Mouse (Mus musculus) C2C12 (cell line): ENCODE results near the gene Hadhb. TPM values are rescaled to one million over a fixed set of nuclear protein-coding genes. Genes with fewer than 3 reads are reported as not detected.

Experiments
- H3K27me3 ChIP-seq: one replicate; pipeline ENCODE4 v1.6.1; 2011; ENCODE audit not compliant: control insufficient read depth, insufficient read depth, insufficient read length
- H3K36me3 ChIP-seq: one replicate; pipeline ENCODE4 v1.6.1; 2011; ENCODE audit not compliant: control insufficient read depth, insufficient read depth
- H3K4me3 ChIP-seq: one replicate; pipeline ENCODE4 v1.5.1; 2011; ENCODE audit warnings: mild to moderate bottlenecking, control low read depth; ENCODE audit not compliant: poor library complexity, insufficient read depth, severe bottlenecking
- H3K79me2 ChIP-seq: one replicate; pipeline ENCODE4 v1.6.1; 2011; ENCODE audit not compliant: control insufficient read depth, insufficient read depth
- H3K79me3 ChIP-seq: one replicate; pipeline ENCODE4 v1.6.1; 2011; ENCODE audit warnings: low read depth, control low read depth
- H3ac ChIP-seq: one replicate; pipeline ENCODE3; 2011; ENCODE audit warnings: low read depth; ENCODE audit not compliant: control insufficient read depth, insufficient read length
- CEBPB ChIP-seq: IDR thresholded peaks from one replicate; pipeline ENCODE4 v1.6.1; 2011; ENCODE audit warnings: low read depth, mild to moderate bottlenecking, control low read depth, moderate library complexity
- CTCF ChIP-seq: IDR thresholded peaks from one replicate; pipeline ENCODE4 v1.5.1; 2011; ENCODE audit not compliant: control insufficient read depth, insufficient read depth, insufficient read length
- FOSL1 ChIP-seq: IDR thresholded peaks from one replicate; pipeline ENCODE4 v1.8.0; 2011; ENCODE audit warnings: mild to moderate bottlenecking, low read length; ENCODE audit not compliant: poor library complexity, insufficient read depth, severe bottlenecking
- MAX ChIP-seq: IDR thresholded peaks from one replicate; pipeline ENCODE4 v1.6.1; 2011; ENCODE audit warnings: mild to moderate bottlenecking, control low read depth
- MYOD1 ChIP-seq: IDR thresholded peaks from one replicate; pipeline ENCODE4 v1.6.1; 2011; ENCODE audit warnings: low read depth; ENCODE audit not compliant: control insufficient read depth, insufficient read length
- MYOG ChIP-seq: IDR thresholded peaks from one replicate; pipeline ENCODE4 v1.6.1; 2011; ENCODE audit not compliant: control insufficient read depth, insufficient read length; ENCODE audit errors: extremely low read depth
- USF1 ChIP-seq: IDR thresholded peaks from one replicate; pipeline ENCODE4 v1.6.1; 2011; ENCODE audit warnings: low read depth, mild to moderate bottlenecking, control low read depth, moderate library complexity
- polyA plus RNA-seq: library from polyadenylated mRNA; unstranded; fragments of >200 nt; fragmentation: generic; extraction: Trizol; gene quantifications from one replicate; pipeline ENCODE4 v1.2.1, GENCODE M21; 2012; ENCODE audit warnings: missing spikeins

The Hadhb gene
- polyA plus RNA-seq, 1 experiment: 43.2 TPM

DNA sequence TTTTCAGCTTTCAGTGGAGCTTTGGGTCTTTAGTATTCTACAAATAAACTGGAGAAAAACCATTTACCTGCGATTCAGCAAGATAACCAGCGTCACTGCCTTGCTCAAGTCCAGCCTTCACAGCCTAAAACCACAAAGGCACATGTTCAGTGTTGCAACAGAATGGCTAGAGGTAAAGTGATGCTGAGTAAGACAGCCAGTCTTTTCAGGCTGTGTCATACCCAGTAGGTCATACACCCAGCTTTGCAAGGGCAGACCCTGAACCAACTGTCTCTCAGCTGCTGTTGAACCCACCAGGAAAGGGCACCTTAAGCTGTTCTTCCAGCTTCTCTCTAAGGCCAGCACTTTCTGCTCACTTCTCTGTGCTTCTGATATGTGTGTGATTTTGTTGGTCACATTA, 22.9 kb upstream of the Hadhb start:
- TF ChIP-seq CEBPB (no peak), MAX (no peak), MYOD1 (no peak), MYOG (no peak), CTCF (no peak), FOSL1 (no peak), USF1 (no peak)
- Histone ChIP-seq H3K79me2 (no peaks in the 10 kb centered on the region), H3K27me3 (no peaks in the 10 kb centered on the region), H3K4me3 (no peak overlapping the region), H3ac (no peak overlapping the region), H3K79me3 (no peaks in the 10 kb centered on the region), H3K36me3 (peaks cover 49% of the 10 kb centered on the region)

DNA sequence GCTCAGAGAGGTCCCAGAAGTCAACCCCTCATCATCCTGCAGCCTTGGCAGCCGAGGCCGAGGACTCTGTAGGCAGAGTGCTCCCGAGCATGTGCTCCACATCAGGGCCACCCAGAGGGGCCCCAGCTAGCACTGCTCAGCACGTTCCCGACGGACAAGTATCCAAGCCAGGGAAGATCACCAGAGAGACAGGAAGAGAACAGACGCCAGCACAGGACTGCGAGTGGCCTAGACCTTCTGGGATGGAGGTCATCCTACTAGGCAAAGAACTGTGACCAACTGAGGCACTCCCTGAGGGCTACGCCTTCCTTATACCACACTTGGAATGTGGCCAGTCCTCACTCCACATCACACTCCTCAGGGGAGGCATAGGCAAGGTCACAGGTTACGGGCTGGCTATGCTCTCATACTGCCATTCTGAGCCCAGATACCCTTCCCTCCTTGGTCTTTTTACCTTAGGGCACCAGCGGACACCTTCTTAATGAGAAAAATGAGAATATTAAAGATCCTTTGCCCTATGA, 19.3 kb upstream of the Hadhb start:
- H3ac ChIP-seq: no peak overlapping the region
- no peak overlapping the region for H3K4me3 ChIP-seq
- peaks cover 63% of the 10 kb centered on the region for H3K36me3 ChIP-seq
- TF ChIP-seq MAX (no peak), MYOG (no peak), MYOD1 (no peak), CEBPB (no peak), FOSL1 (no peak), USF1 (no peak), CTCF (no peak)
- no peaks in the 10 kb centered on the region for H3K79me2 ChIP-seq
- H3K27me3 ChIP-seq: no peaks in the 10 kb centered on the region
- no peaks in the 10 kb centered on the region for H3K79me3 ChIP-seq

DNA sequence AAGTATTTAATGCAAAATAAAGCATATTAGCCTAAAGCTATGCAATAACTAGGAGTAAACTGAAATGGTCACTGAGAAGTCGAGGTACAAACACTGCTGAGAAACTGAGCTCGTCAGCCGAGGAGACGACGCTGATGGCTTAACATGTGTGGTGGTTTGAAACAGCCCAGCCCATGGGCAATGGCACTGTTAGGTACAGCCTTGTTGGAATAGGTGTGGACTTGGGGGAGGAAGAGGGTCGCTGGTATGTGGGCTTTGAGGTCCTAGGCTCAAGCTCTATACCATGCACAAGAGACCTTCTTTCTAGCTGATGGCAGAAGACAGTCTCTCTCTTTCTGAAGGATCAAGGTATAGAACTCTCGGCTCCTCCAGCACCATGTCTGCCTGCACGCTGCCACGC, 17.8 kb upstream of the Hadhb start:
- H3K36me3 ChIP-seq: peaks cover 63% of the 10 kb centered on the region

DNA sequence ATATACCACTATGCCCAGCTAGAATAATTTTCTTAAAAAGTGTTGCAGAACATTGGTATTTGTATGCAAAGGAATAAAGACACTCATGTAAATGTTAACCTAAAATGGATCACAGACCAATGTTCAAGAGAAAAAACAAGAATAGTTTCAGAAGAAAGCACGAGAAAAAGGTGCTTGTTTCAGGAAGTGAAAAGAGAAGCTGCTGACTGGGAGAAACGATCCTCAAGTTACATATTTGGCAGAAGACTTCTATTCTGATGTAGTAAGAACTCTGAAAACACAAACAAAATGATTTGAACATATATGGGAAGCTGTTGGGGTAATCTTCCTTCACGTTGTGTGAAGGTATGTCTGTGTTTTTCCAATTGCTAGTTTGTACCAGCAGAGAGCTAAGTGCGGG, 16.9 kb upstream of the Hadhb start:
- no peak overlapping the region for H3ac ChIP-seq
- H3K36me3 ChIP-seq: peaks cover 68% of the 10 kb centered on the region
- no peaks in the 10 kb centered on the region for H3K79me2 ChIP-seq
- no peak overlapping the region for H3K4me3 ChIP-seq
- no peak for TF ChIP-seq MYOD1
- TF ChIP-seq MYOG: no peak
- no peak for TF ChIP-seq CEBPB
- TF ChIP-seq MAX: no peak
- no peak for TF ChIP-seq CTCF
- TF ChIP-seq FOSL1: no peak
- no peak for TF ChIP-seq USF1
- H3K27me3 ChIP-seq: no peaks in the 10 kb centered on the region
- H3K79me3 ChIP-seq: no peaks in the 10 kb centered on the region

More for the DNA sequence above, 17.8 kb upstream of the Hadhb start:
- no peak overlapping the region for H3K4me3 ChIP-seq
- no peaks in the 10 kb centered on the region for H3K27me3 ChIP-seq
- H3ac ChIP-seq: no peak overlapping the region
- H3K79me2 ChIP-seq: no peaks in the 10 kb centered on the region
- TF ChIP-seq USF1 (no peak), MYOG (no peak), FOSL1 (no peak), CEBPB (no peak), MAX (no peak), CTCF (no peak), MYOD1 (no peak)
- H3K79me3 ChIP-seq: no peaks in the 10 kb centered on the region

DNA sequence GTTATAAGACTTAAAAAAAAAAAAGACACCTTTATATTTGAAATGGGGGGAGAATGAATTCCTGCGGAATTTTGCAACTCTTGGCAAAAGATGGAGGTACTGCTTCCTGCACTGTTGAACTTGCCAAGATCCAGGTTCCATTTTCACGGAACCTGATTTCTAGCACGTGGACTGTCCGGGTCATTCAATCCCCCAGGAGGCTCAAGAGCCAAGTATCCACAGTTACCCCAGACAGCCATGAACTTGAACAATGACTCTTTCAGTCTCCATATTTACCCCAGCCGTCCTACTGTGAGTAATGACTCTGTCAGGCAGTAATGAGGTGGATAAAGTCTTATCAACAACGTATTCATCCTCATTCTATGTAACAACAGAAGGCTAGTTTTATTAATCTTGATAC, 8.5 kb upstream of the Hadhb start:
- TF ChIP-seq CTCF: no peak
- no peak for TF ChIP-seq MYOG
- TF ChIP-seq MAX: no peak
- no peak for TF ChIP-seq CEBPB
- no peak for TF ChIP-seq USF1
- TF ChIP-seq FOSL1: no peak
- TF ChIP-seq MYOD1: no peak
- Histone ChIP-seq H3K36me3 (peaks cover 42% of the 10 kb centered on the region), H3K4me3 (no peak overlapping the region), H3K79me2 (peaks cover 35% of the 10 kb centered on the region), H3K27me3 (no peaks in the 10 kb centered on the region), H3K79me3 (peaks cover 7% of the 10 kb centered on the region), H3ac (no peak overlapping the region)
